8 mouse cellular contexts compared by ENCODE assay signal in the genomic region with DNA sequence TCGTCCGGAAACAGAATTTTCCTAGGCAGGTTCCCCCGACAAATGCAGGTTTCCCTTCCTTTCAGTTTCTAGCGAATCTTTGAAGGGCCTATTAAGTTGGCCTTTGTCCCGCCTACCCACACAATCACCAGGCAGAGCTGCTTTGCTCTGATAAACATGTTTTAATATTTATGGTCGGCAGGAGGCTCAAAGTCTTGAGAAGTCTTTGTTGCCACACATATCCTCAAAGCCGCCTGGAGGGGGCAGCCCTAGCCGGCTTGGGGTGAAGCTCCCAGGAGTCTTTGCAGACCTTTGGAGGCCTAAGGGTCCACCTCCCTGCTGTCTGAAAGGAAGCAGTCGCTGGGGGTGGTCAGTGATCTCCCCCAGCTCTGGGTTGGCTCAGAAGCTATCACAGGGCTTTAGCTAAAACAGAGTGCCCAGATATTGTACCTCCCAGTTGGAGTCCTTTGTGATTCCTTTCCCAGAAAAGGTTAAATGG. TPM values are rescaled to one million over a fixed set of nuclear protein-coding genes. Genes with fewer than 3 reads are reported as not detected.
DNase-seq lines count a peak whose midpoint lies in the region; ATAC-seq and TF ChIP-seq lines count a peak whose summit lies in the region.

No protein-coding gene starts in this region.

- in situ Hi-C loops in Patski (cut with MboI; ENCODE audit: low pct_unique_long_range_greater_than_20kb): no loop called here

- H3K9ac ChIP-seq in hindbrain, embryonic 13.5 days: peak overlapping the region; percentile 91

- peaks cover 19% of the 10 kb centered on the region for H3K36me3 ChIP-seq in hindbrain, embryonic 13.5 days
- 0 out of 2 replicates have a peak, but pooled peaks cover 5% of the 10 kb centered on the region for H3K36me3 ChIP-seq in macrophage (ENCODE audit: inconsistent target)

- TF ChIP-seq CTCF in Patski (IDR thresholded peaks at IDR 0.05): no peak

- peaks cover 31% of the 10 kb centered on the region for H3K4me1 ChIP-seq in hindbrain, embryonic 13.5 days (replicated peaks)

- H3K9me3 ChIP-seq in hindbrain, embryonic 13.5 days: no peaks in the 10 kb centered on the region

- H3K27me3 ChIP-seq in Patski: no peaks in the 10 kb centered on the region
- H3K27me3 ChIP-seq in hindbrain, embryonic 13.5 days: peaks cover 4% of the 10 kb centered on the region; the same call in 1 of the 2 replicates

- 2% methylated on average over 9 of the region's 9 CpGs for WGBS in hindbrain, embryonic 13.5 days
- 2% methylated on average over 9 of the region's 9 CpGs for WGBS in macrophage (ENCODE audit: missing documents)

- H3K4me2 ChIP-seq in hindbrain, embryonic 13.5 days: peak overlapping the region; percentile 77

- no peaks in the 10 kb centered on the region for H3K79me2 ChIP-seq in macrophage (ENCODE audit: inconsistent target)

- ATAC-seq in Patski: peak; percentile 75
- peak; percentile 34 for ATAC-seq in hindbrain, embryonic 13.5 days (ENCODE audit: low FRiP score)

- peak; percentile 53 for DNase-seq in Patski (ENCODE audit: low read depth, low spot score)
- peak; percentile 41 for DNase-seq in cerebellum, adult 8-10 months
- DNase-seq in forelimb bud, embryonic 11.5 days (ENCODE audit: low read depth, low spot score): peak; percentile 79
- peak; percentile 38 to 47 for DNase-seq in left cerebral cortex, adult 18-20 months (ENCODE audit: low spot score in 2 of 2)
- peak; percentile 57 to 58 for DNase-seq in right cerebral cortex, adult 2 months (ENCODE audit: low spot score in 2 of 2)
- DNase-seq in urinary bladder, postnatal 36 days (ENCODE audit: low spot score in 2 of 2): peak; percentile 68 to 83

- CTCF ChIA-PET in Patski (lab: Charles Lee): interaction anchor here (1.0 to 2.2 kb wide), 7 partner anchors 10 to 119 kb away, joined by 3 to 19 read pairs (median 3); no protein-coding TSS in a partner anchor

- peak overlapping the region; percentile 92 for H3K27ac ChIP-seq in hindbrain, embryonic 13.5 days
- H3K27ac ChIP-seq in macrophage: peak overlapping the region; percentile 80

- POLR2A ChIA-PET in Patski (lab: Charles Lee): interaction anchor here (0.6 to 1.3 kb wide), 3 partner anchors 10 to 57 kb away, joined by 3 to 4 read pairs (median 3); no protein-coding TSS in a partner anchor

- peak overlapping the region; percentile 82 for H3K4me3 ChIP-seq in hindbrain, embryonic 13.5 days
- H3K4me3 ChIP-seq in macrophage (ENCODE audit: inconsistent target): peak overlapping the region; percentile 50

RNA-seq across cellular contexts. Expression of a gene that starts 0.6 kb away (rescaled TPM):
- polyA plus RNA-seq in Patski (2021) (114 TPM), macrophage (2018) (61.5 to 82.8 TPM (median 66.1 TPM) in 3 replicates)
- 172 and 173 TPM in 2 replicates for polyA plus RNA-seq in hindbrain, embryonic 13.5 days (2015; fragmentation: Nextera tagmentation; extraction: Ambion mirVana)
- 10 to 100 TPM; 39.9 to 41.8 TPM for total RNA-seq in left cerebral cortex, adult 18-20 months (2021)
- total RNA-seq in macrophage (2018; cell fraction: chromatin; rRNA removed): 10 to 100 TPM; 23.7 to 85.3 (median 42.9) TPM
- total RNA-seq in macrophage (2018; cell fraction: cytosol; rRNA removed): 10 to 100 TPM; 54.1 to 99.1 (median 76.3) TPM
- total RNA-seq in macrophage (2018; cell fraction: nucleus; rRNA removed): 10 to 100 TPM; 29.4 to 60.0 (median 42.6) TPM

RNA-seq across cellular contexts. Expression of a gene that starts 13.8 kb away (rescaled TPM):
- not detected for polyA plus RNA-seq in Patski (2021)
- polyA plus RNA-seq in hindbrain, embryonic 13.5 days (2015; fragmentation: Nextera tagmentation; extraction: Ambion mirVana): 0.94 and 1.1 TPM in 2 replicates
- not detected for total RNA-seq in left cerebral cortex, adult 18-20 months (2021)
- total RNA-seq in macrophage (2018; cell fraction: chromatin; rRNA removed): not detected
- total RNA-seq in macrophage (2018; cell fraction: cytosol; rRNA removed): not detected
- not detected for total RNA-seq in macrophage (2018; cell fraction: nucleus; rRNA removed)
- not detected in 3 replicates for polyA plus RNA-seq in macrophage (2018)

RNA-seq across cellular contexts. Expression of a gene that starts 17.5 kb away (rescaled TPM):
- polyA plus RNA-seq in Patski (2021) (25.7 TPM), macrophage (2018) (10.8 to 12.0 TPM (median 11.9 TPM) in 3 replicates)
- 47.8 and 53.9 TPM in 2 replicates for polyA plus RNA-seq in hindbrain, embryonic 13.5 days (2015; fragmentation: Nextera tagmentation; extraction: Ambion mirVana)
- total RNA-seq in left cerebral cortex, adult 18-20 months (2021): 10 to 100 TPM; 30.1 to 33.4 TPM
- total RNA-seq in macrophage (2018; cell fraction: chromatin; rRNA removed): 100 to 1,000 TPM in 1 of 26 experiments, 10 to 100 TPM in 25; 13.0 to 103 (median 64.3) TPM
- total RNA-seq in macrophage (2018; cell fraction: cytosol; rRNA removed): 10 to 100 TPM in 18 of 26 experiments, 1 to 10 TPM in 8; 6.2 to 14.3 (median 11.2) TPM
- total RNA-seq in macrophage (2018; cell fraction: nucleus; rRNA removed): 10 to 100 TPM; 14.2 to 44.8 (median 30.6) TPM

RNA-seq across cellular contexts. Expression of a gene that starts 30.2 kb away (rescaled TPM):
- 0.08 TPM for polyA plus RNA-seq in Patski (2021)
- not detected in 2 replicates for polyA plus RNA-seq in hindbrain, embryonic 13.5 days (2015; fragmentation: Nextera tagmentation; extraction: Ambion mirVana)
- total RNA-seq in left cerebral cortex, adult 18-20 months (2021): not detected
- not detected for total RNA-seq in macrophage (2018; cell fraction: chromatin; rRNA removed)
- not detected for total RNA-seq in macrophage (2018; cell fraction: cytosol; rRNA removed)
- not detected for total RNA-seq in macrophage (2018; cell fraction: nucleus; rRNA removed)
- not detected in 3 replicates for polyA plus RNA-seq in macrophage (2018)

RNA-seq across cellular contexts. Expression of a gene that starts 30.3 kb away (rescaled TPM):
- polyA plus RNA-seq in Patski (2021) (75.2 TPM), macrophage (2018) (13.7 to 28.0 TPM (median 27.2 TPM) in 3 replicates)
- 94.0 and 101 TPM in 2 replicates for polyA plus RNA-seq in hindbrain, embryonic 13.5 days (2015; fragmentation: Nextera tagmentation; extraction: Ambion mirVana)
- total RNA-seq in left cerebral cortex, adult 18-20 months (2021): 100 to 1,000 TPM in 1 of 2 experiments, 10 to 100 TPM in 1; 99.4 to 102 TPM
- 10 to 100 TPM; 13.9 to 40.2 (median 28.4) TPM for total RNA-seq in macrophage (2018; cell fraction: chromatin; rRNA removed)
- 10 to 100 TPM; 19.2 to 35.5 (median 28.2) TPM for total RNA-seq in macrophage (2018; cell fraction: cytosol; rRNA removed)
- 10 to 100 TPM; 23.9 to 47.4 (median 37.7) TPM for total RNA-seq in macrophage (2018; cell fraction: nucleus; rRNA removed)

Comparison
In these comparisons a context has a peak if more than half of its experiments do, and no peak if none do; other contexts are left out.
1. Peak in every context shown above with its lines: DNase-seq, ATAC-seq, H3K4me3 ChIP-seq and H3K27ac ChIP-seq.